Mouse (Mus musculus): ENCODE measurements at regions not wholly inside any gene's neighbourhood (a gene's known extent, or its start where the extent isn't known, plus 50 kb on each side); places are given as distances from the start of the nearest gene placed in this dataset.
A peak's percentile ranks its signal among the peaks of the same experiment; 100 is the strongest.
"Not testable (repeated sequence)": the region's sequence is repeated elsewhere in the genome, so short reads cannot be mapped to it uniquely, and the experiment has no call there.

GRCm38 (mm10) chr2:162867516-162868029, 63.8 kb upstream of the Srsf6 start:
- peak overlapping the region; percentile 65 for H3K4me2 ChIP-seq (ENCODE audit: low read length)
- H3K4me3 ChIP-seq (ENCODE audit: low read depth, low read length), result peak overlapping the region; percentile 25
- no peaks in the 10 kb centered on the region for H3K36me3 ChIP-seq (ENCODE audit: control insufficient read depth, insufficient read depth, low read length)
- no peak for ATAC-seq
- 2% methylated on average over 15 of the region's 15 CpGs for WGBS
- no peak overlapping the region; the same call in 1 of the 2 replicates for H3K9ac ChIP-seq (ENCODE audit: low read depth, low read length)
- H3K4me1 ChIP-seq (ENCODE audit: control insufficient read depth, insufficient read depth, low read length), result peaks cover 12% of the 10 kb centered on the region
- H3K9me3 ChIP-seq (replicated peaks; ENCODE audit: control insufficient read depth, low read length, poor library complexity, severe bottlenecking), result no peaks in the 10 kb centered on the region
- no peak overlapping the region for H3K27ac ChIP-seq (ENCODE audit: low read length)
- no peaks in the 10 kb centered on the region for H3K27me3 ChIP-seq (ENCODE audit: control insufficient read depth, insufficient read depth, low read depth, low read length)

DNA sequence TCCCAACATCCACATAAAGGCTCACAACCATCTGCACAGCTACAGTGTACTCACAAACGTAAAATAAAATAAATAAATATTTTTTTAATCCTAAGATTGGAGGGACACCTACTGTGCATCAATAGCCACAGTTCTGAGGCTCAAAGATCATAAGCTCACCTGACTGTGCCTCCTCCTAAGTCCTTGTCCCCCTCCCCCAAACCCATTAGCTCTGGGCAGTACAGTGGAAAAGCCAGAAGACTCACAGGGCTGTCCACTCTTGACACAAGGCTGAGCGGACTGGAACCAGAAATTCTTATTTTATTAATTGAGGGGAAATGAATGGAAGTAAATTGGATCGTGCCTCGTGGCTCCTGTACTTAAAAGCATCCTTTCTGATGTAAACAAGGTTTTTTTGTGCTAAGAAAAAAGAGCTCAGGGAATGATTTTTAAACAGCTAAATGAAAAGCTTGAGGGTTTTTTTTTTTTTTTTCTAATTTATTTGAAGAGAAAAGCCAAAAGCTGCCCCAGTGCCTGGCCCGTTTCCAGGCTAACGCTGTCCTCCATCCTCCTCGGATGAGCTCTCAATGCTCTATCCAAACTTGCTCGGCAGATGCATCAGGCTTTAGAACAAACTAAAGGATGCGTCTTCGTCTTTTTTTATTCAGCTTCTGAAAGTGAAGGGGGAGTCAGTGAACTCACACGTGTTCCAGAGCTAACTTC, 64.6 kb upstream of the Srsf6 start:
- Histone ChIP-seq H3K4me2 (ENCODE audit: low read length) (peak overlapping the region; percentile 65), H3K9ac (ENCODE audit: low read depth, low read length) (no peak overlapping the region), H3K4me1 (ENCODE audit: control insufficient read depth, insufficient read depth, low read length) (peaks cover 12% of the 10 kb centered on the region), H3K4me3 (ENCODE audit: low read depth, low read length) (peak overlapping the region; percentile 25), H3K36me3 (ENCODE audit: control insufficient read depth, insufficient read depth, low read length) (no peaks in the 10 kb centered on the region), H3K27me3 (ENCODE audit: control insufficient read depth, insufficient read depth, low read depth, low read length) (no peaks in the 10 kb centered on the region), H3K27ac (ENCODE audit: low read length) (no peak overlapping the region), H3K9me3 (replicated peaks; ENCODE audit: control insufficient read depth, low read length, poor library complexity, severe bottlenecking) (no peaks in the 10 kb centered on the region)
- 6% methylated on average over 11 of the region's 11 CpGs for WGBS
- no peak for ATAC-seq

GRCm38 (mm10) chr2:162864571-162864970, 66.8 kb upstream of the Srsf6 start:
- ATAC-seq, result no peak
- Histone ChIP-seq H3K27me3 (ENCODE audit: control insufficient read depth, insufficient read depth, low read depth, low read length) (no peaks in the 10 kb centered on the region), H3K36me3 (ENCODE audit: control insufficient read depth, insufficient read depth, low read length) (no peaks in the 10 kb centered on the region), H3K9me3 (replicated peaks; ENCODE audit: control insufficient read depth, low read length, poor library complexity, severe bottlenecking) (no peaks in the 10 kb centered on the region), H3K4me2 (ENCODE audit: low read length) (no peak overlapping the region), H3K4me1 (ENCODE audit: control insufficient read depth, insufficient read depth, low read length) (peaks cover 12% of the 10 kb centered on the region), H3K9ac (ENCODE audit: low read depth, low read length) (no peak overlapping the region), H3K27ac (ENCODE audit: low read length) (no peak overlapping the region), H3K4me3 (ENCODE audit: low read depth, low read length) (no peak overlapping the region)
- WGBS, result 79% methylated on average over 1 of the region's 1 CpGs

DNA sequence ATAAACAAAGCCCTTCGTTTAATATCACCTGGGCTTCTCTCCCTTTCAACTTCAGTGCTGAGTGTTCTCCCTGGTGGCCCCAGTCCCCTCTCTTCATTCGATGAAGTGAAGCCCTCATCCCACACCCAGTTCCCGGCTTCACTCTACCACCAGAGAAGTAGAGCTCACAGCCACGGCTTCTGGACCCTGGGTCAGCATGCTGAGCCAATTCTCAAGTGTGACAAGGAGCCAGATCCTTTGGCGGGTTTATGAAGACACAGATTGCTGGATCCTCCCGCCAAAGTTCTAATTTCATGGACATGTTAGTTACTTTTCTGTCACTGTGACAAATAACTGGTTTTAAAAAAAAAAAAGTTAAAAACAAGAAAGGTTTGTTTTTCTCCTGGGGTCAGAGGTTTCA, 76.7 kb upstream of the Srsf6 start:
- Histone ChIP-seq H3K27me3 (ENCODE audit: control insufficient read depth, insufficient read depth, low read depth, low read length) (no peaks in the 10 kb centered on the region), H3K27ac (ENCODE audit: low read length) (no peak overlapping the region), H3K4me3 (ENCODE audit: low read depth, low read length) (no peak overlapping the region), H3K36me3 (ENCODE audit: control insufficient read depth, insufficient read depth, low read length) (no peaks in the 10 kb centered on the region), H3K4me2 (ENCODE audit: low read length) (no peak overlapping the region), H3K9me3 (replicated peaks; ENCODE audit: control insufficient read depth, low read length, poor library complexity, severe bottlenecking) (no peaks in the 10 kb centered on the region), H3K9ac (ENCODE audit: low read depth, low read length) (no peak overlapping the region), H3K4me1 (ENCODE audit: control insufficient read depth, insufficient read depth, low read length) (no peaks in the 10 kb centered on the region)
- WGBS, result 90% methylated on average over 6 of the region's 6 CpGs
- ATAC-seq, result no peak

- no peak overlapping the region for H3K4me2 ChIP-seq (ENCODE audit: low read length)
- H3K27me3 ChIP-seq (ENCODE audit: control insufficient read depth, insufficient read depth, low read depth, low read length), result no peaks in the 10 kb centered on the region
- WGBS, result 73% methylated on average over 7 of the region's 7 CpGs
- no peak overlapping the region for H3K9ac ChIP-seq (ENCODE audit: low read depth, low read length)
- no peaks in the 10 kb centered on the region for H3K9me3 ChIP-seq (replicated peaks; ENCODE audit: control insufficient read depth, low read length, poor library complexity, severe bottlenecking)
- no peaks in the 10 kb centered on the region for H3K4me1 ChIP-seq (ENCODE audit: control insufficient read depth, insufficient read depth, low read length)
- H3K27ac ChIP-seq (ENCODE audit: low read length), result no peak overlapping the region
- no peak for ATAC-seq
- no peak overlapping the region for H3K4me3 ChIP-seq (ENCODE audit: low read depth, low read length)
- H3K36me3 ChIP-seq (ENCODE audit: control insufficient read depth, insufficient read depth, low read length), result no peaks in the 10 kb centered on the region
Measured at GRCm38 (mm10) chr2:162853576-162853975, 77.8 kb upstream of the Srsf6 start.

GRCm38 (mm10) chr2:162841761-162842160, 89.6 kb upstream of the Srsf6 start:
- not testable (repeated sequence) for H3K36me3 ChIP-seq (ENCODE audit: control insufficient read depth, insufficient read depth, low read length); ATAC-seq; H3K27me3 ChIP-seq (ENCODE audit: control insufficient read depth, insufficient read depth, low read depth, low read length); H3K9me3 ChIP-seq (replicated peaks; ENCODE audit: control insufficient read depth, low read length, poor library complexity, severe bottlenecking); H3K27ac ChIP-seq (ENCODE audit: low read length); H3K4me1 ChIP-seq (ENCODE audit: control insufficient read depth, insufficient read depth, low read length); H3K4me2 ChIP-seq (ENCODE audit: low read length); H3K9ac ChIP-seq (ENCODE audit: low read depth, low read length); H3K4me3 ChIP-seq (ENCODE audit: low read depth, low read length)
- 91% methylated on average over 9 of the region's 9 CpGs for WGBS

- H3K27me3 ChIP-seq (ENCODE audit: control insufficient read depth, insufficient read depth, low read depth, low read length), result no peaks in the 10 kb centered on the region
- H3K4me3 ChIP-seq (ENCODE audit: low read depth, low read length), result no peak overlapping the region
- ATAC-seq, result no peak
- H3K4me2 ChIP-seq (ENCODE audit: low read length), result no peak overlapping the region
- H3K36me3 ChIP-seq (ENCODE audit: control insufficient read depth, insufficient read depth, low read length), result no peaks in the 10 kb centered on the region
- no peak overlapping the region for H3K27ac ChIP-seq (ENCODE audit: low read length)
- 64% methylated on average over 2 of the region's 2 CpGs for WGBS
- no peaks in the 10 kb centered on the region for H3K9me3 ChIP-seq (replicated peaks; ENCODE audit: control insufficient read depth, low read length, poor library complexity, severe bottlenecking)
- no peak overlapping the region for H3K9ac ChIP-seq (ENCODE audit: low read depth, low read length)
- no peaks in the 10 kb centered on the region for H3K4me1 ChIP-seq (ENCODE audit: control insufficient read depth, insufficient read depth, low read length)
Measured at GRCm38 (mm10) chr2:162837776-162838175, 93.6 kb upstream of the Srsf6 start.

DNA sequence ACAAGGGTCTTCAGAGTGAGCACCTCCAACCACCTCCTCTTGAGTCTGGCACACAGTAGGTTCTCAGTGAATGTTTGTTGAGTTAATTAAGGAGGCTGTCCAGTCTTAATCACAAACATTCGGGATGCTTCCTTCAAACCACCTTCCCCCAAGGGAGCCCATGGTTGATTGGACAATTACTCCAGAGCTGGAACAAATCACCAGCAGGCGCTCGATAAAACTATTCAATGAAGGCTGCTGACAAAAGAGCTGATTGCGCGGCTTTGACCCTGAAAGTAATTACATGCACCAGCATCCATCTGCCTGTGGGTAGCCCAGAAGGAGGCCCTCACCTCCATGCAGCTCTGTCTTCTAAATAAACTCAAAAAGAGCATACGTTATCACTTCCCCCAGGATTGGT, 97.6 kb upstream of the Srsf6 start:
- Histone ChIP-seq H3K27me3 (ENCODE audit: control insufficient read depth, insufficient read depth, low read depth, low read length) (no peaks in the 10 kb centered on the region), H3K9me3 (replicated peaks; ENCODE audit: control insufficient read depth, low read length, poor library complexity, severe bottlenecking) (no peaks in the 10 kb centered on the region), H3K9ac (ENCODE audit: low read depth, low read length) (no peak overlapping the region), H3K4me2 (ENCODE audit: low read length) (no peak overlapping the region), H3K36me3 (ENCODE audit: control insufficient read depth, insufficient read depth, low read length) (no peaks in the 10 kb centered on the region), H3K27ac (ENCODE audit: low read length) (no peak overlapping the region), H3K4me3 (ENCODE audit: low read depth, low read length) (no peak overlapping the region), H3K4me1 (ENCODE audit: control insufficient read depth, insufficient read depth, low read length) (no peaks in the 10 kb centered on the region)
- WGBS, result 38% methylated on average over 6 of the region's 6 CpGs
- ATAC-seq, result no peak

- H3K4me3 ChIP-seq (ENCODE audit: low read depth, low read length), result no peak overlapping the region
- ATAC-seq, result no peak
- H3K4me2 ChIP-seq (ENCODE audit: low read length), result no peak overlapping the region
- H3K27me3 ChIP-seq (ENCODE audit: control insufficient read depth, insufficient read depth, low read depth, low read length), result no peaks in the 10 kb centered on the region
- H3K36me3 ChIP-seq (ENCODE audit: control insufficient read depth, insufficient read depth, low read length), result no peaks in the 10 kb centered on the region
- no peak overlapping the region for H3K9ac ChIP-seq (ENCODE audit: low read depth, low read length)
- H3K4me1 ChIP-seq (ENCODE audit: control insufficient read depth, insufficient read depth, low read length), result no peaks in the 10 kb centered on the region
- no peaks in the 10 kb centered on the region for H3K9me3 ChIP-seq (replicated peaks; ENCODE audit: control insufficient read depth, low read length, poor library complexity, severe bottlenecking)
- WGBS, result 98% methylated on average over 4 of the region's 4 CpGs
- no peak overlapping the region for H3K27ac ChIP-seq (ENCODE audit: low read length)
Measured at GRCm38 (mm10) chr2:162818787-162819186, 112.5 kb upstream of the Srsf6 start.
